Mouse (Mus musculus) hindbrain, embryonic 14.5 days (tissue): ENCODE results near the gene Snrk. TPM values are rescaled to one million over a fixed set of nuclear protein-coding genes. Genes with fewer than 3 reads are reported as not detected.

Source experiments
- ATAC-seq: fragments of 200-750 bp; cut with Nextera tagmentation; 2 replicates; pipeline ENCODE4 v1.8.0; 2017; ENCODE audit warnings: moderate number of reproducible peaks, mild to moderate bottlenecking, moderate TSS enrichment, moderate library complexity; ENCODE audit not compliant: low FRiP score
- DNase-seq: peaks from one replicate; pipeline ENCODE4 v3.0.0-alpha.2; 2015; ENCODE audit warnings: low spot score
- H3K27ac ChIP-seq: fragments of 300-500 bp; sonication (generic); 2 replicates; pipeline ENCODE4 v1.5.1; 2014; ENCODE audit warnings: mild to moderate bottlenecking, moderate library complexity
- H3K27me3 ChIP-seq: fragments of 300-500 bp; sonication (generic); 2 replicates; pipeline ENCODE4 v1.6.1; 2014; ENCODE audit warnings: mild to moderate bottlenecking, low read length, mixed read lengths; ENCODE audit not compliant: control insufficient read depth, insufficient read depth
- H3K36me3 ChIP-seq: fragments of 300-500 bp; sonication (generic); replicated peaks from 2 replicates; pipeline ENCODE4 v1.6.1; 2014; ENCODE audit not compliant: control insufficient read depth, insufficient read depth
- H3K4me1 ChIP-seq: fragments of 300-500 bp; sonication (generic); replicated peaks from 2 replicates; pipeline ENCODE4 v1.6.1; 2014; ENCODE audit warnings: antibody characterized with exemption, low read length, mixed read lengths; ENCODE audit not compliant: control insufficient read depth, insufficient read depth
- H3K4me2 ChIP-seq: fragments of 300-500 bp; sonication (generic); replicated peaks from 2 replicates; pipeline ENCODE4 v1.6.1; 2014; ENCODE audit warnings: mild to moderate bottlenecking, moderate library complexity
- H3K4me3 ChIP-seq: fragments of 300-500 bp; sonication (generic); replicated peaks from 2 replicates; pipeline ENCODE4 v1.5.1; 2014; ENCODE audit warnings: mild to moderate bottlenecking, low read length
- H3K9ac ChIP-seq: fragments of 300-500 bp; sonication (generic); 2 replicates; pipeline ENCODE4 v1.6.1; 2014
- H3K9me3 ChIP-seq: fragments of 300-500 bp; sonication (generic); 2 replicates; pipeline ENCODE4 v1.6.1; 2016; ENCODE audit warnings: low read length; ENCODE audit not compliant: control insufficient read depth
- WGBS: fragments of 180-500 bp; shearing (Covaris S2); extraction: QIAGEN DNeasy Blood & Tissue Kit; methylation state at CpG from one replicate; pipeline ENCODE4 v1.1.7; 2014; 5-methylcytosine and 5-hydroxymethylcytosine counted together
- polyA plus RNA-seq: library from polyadenylated mRNA; unstranded; fragments of >200 nt; fragmentation: Nextera tagmentation; extraction: Ambion mirVana; gene quantifications from 2 replicates; pipeline ENCODE4 v1.2.1, GENCODE M21; 2014

Snrk gene
- polyA plus RNA-seq, 1 experiment from 2014 or later, result 58.5 TPM

DNA sequence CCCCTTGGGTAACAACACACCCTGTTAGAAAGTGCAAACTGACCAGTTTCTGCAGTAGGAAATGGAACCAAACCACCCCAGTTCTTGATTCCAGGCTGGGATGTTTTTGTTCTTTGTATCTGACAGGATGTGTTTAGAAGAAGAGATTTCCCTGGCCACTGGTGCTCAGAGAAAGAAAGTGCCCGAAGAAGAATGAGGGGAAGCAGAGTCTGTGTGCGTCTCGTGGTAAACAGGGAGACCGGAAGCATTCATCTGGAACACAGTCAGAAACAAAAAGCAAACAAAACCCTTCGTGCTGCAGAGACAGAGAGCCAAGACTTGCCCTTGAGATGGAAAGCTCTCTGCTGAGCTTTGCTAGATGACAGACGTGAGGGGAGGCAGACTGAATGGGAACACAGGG, 32.0 kb upstream of the Snrk start:
- H3K4me3 ChIP-seq, result no peak overlapping the region
- no peaks in the 10 kb centered on the region; the same call in 1 of the 2 replicates for H3K4me1 ChIP-seq
- DNase-seq (no peak), ATAC-seq (no peak)
- H3K27ac ChIP-seq, result 0 out of 2 replicates have a peak overlapping the region, but pooled peaks have one; percentile 43
- H3K9ac ChIP-seq, result no peak overlapping the region
- no peaks in the 10 kb centered on the region for H3K36me3 ChIP-seq
- H3K27me3 ChIP-seq, result no peaks in the 10 kb centered on the region
- H3K9me3 ChIP-seq, result no peaks in the 10 kb centered on the region
- H3K4me2 ChIP-seq, result no peak overlapping the region
- WGBS, result 19% methylated on average over 6 of the region's 6 CpGs

DNA sequence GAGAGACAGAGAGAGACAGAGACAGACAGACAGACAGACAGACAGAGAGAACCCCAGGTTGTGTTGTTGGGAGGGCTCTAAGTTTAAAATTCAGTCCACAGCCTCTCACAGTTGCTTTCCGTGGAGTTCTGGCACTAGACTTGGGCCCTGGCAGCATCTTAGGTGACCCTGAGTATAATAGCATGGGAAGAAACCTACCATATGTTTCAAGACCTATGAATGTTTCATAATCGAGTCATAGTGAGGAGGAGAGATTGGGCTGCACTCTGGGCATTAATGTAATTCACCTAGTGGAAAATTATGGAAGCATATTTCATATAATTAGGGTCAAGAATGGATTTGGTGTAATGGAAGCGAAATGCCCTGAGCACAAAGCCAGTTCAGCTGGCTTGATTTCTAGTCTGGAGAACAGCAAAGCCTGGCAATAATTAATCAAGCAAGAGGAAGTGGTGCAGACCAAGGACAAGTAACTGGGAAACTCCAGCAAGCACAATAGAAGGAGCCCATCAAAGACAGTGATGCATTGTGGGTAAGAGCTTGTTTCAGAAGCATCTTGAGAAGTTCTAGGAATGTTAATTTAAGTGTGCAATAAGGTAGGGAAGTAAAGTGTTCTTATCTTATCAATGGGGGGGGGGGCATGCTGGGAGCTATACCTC, 31.4 kb upstream of the Snrk start:
- Histone ChIP-seq H3K9ac (no peak overlapping the region), H3K9me3 (no peaks in the 10 kb centered on the region), H3K4me2 (no peak overlapping the region), H3K27me3 (no peaks in the 10 kb centered on the region), H3K4me1 (no peaks in the 10 kb centered on the region; the same call in 1 of the 2 replicates), H3K27ac (0 out of 2 replicates have a peak overlapping the region, but pooled peaks have one; percentile 43), H3K36me3 (no peaks in the 10 kb centered on the region), H3K4me3 (no peak overlapping the region)
- DNase-seq (no peak), ATAC-seq (no peak; the same call in 1 of the 2 replicates)
- 65% methylated on average over 3 of the region's 3 CpGs for WGBS

DNA sequence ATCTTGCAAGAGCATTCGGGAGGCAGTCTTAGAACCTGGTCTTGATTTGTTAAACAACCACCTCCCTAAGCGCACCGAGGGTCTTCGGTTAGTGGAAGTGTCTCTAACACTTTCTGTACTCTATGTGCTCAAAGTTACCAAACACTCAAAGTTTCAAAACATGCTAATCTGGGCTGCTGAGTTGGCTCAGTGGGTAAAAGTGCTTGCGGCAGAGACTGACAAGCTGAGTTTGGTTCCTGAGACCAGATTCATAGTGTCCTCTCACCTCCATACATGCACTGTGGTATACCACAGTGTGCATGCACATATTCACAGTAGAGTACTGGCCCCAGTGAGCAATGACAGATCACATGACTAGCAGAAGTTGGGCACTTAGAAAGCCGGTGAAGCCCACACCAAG, 30.0 kb upstream of the Snrk start:
- H3K4me2 ChIP-seq, result no peak overlapping the region
- no peaks in the 10 kb centered on the region; the same call in 1 of the 2 replicates for H3K4me1 ChIP-seq
- ATAC-seq (no peak), DNase-seq (no peak)
- WGBS, result 93% methylated on average over 6 of the region's 6 CpGs
- H3K4me3 ChIP-seq, result no peak overlapping the region
- H3K36me3 ChIP-seq, result no peaks in the 10 kb centered on the region
- H3K27me3 ChIP-seq, result no peaks in the 10 kb centered on the region
- no peak overlapping the region for H3K27ac ChIP-seq
- H3K9me3 ChIP-seq, result no peaks in the 10 kb centered on the region
- no peak overlapping the region for H3K9ac ChIP-seq

DNA sequence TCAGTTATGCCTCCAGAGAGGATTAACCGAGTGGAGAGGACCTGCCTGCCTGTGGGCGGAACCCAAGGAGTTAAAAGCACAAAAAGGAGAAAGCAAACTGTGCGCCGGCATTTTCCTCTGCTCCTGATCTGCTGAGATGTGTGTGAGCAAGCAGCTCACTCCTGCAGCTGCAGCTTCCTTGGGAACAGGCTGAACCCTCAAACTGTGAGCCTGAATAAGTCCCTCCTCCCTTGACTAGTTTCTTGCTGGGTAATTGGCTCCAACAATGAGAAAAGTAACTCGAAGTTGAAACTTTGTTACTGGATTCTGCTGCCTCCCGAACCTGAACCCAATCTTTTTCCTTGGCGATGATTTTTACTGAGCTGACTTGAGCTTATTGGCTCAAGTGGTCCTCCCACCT, 25.9 kb upstream of the Snrk start:
- H3K4me2 ChIP-seq, result no peak overlapping the region
- no peak for ATAC-seq
- no peak overlapping the region for H3K4me3 ChIP-seq
- H3K9ac ChIP-seq, result no peak overlapping the region
- DNase-seq, result no peak
- no peaks in the 10 kb centered on the region for H3K27me3 ChIP-seq
- no peaks in the 10 kb centered on the region for H3K36me3 ChIP-seq
- no peaks in the 10 kb centered on the region for H3K4me1 ChIP-seq
- 43% methylated on average over 7 of the region's 7 CpGs for WGBS
- H3K9me3 ChIP-seq, result no peaks in the 10 kb centered on the region
- peak overlapping the region; percentile 49; the same call in 1 of the 2 replicates for H3K27ac ChIP-seq

DNA sequence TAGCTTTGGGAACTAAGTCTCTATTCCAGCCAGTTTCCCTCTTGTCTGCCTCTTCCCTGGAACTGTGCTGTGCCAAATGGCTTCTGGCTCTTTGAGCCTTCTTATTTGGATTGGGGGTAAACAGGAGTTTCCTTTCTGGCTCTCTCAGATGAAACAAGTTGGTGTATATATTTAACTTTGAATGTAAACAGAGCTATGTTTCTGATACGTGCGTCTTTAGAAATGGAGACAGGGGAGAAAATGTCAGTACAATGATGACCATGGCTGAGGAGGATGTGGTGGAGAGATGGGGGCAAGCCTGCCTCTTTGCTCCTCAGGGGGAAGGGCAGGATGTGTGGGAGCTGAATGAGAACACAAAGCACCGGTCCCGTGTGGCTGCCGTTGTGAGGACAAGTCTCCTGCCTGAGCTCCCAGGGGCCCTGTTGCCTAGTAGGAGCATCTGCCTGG, 25.3 kb upstream of the Snrk start:
- 63% methylated on average over 5 of the region's 5 CpGs for WGBS
- Histone ChIP-seq H3K27ac (peak overlapping the region; percentile 49; the same call in 1 of the 2 replicates), H3K4me3 (no peak overlapping the region), H3K27me3 (no peaks in the 10 kb centered on the region), H3K4me2 (no peak overlapping the region), H3K36me3 (no peaks in the 10 kb centered on the region), H3K9me3 (no peaks in the 10 kb centered on the region), H3K4me1 (no peaks in the 10 kb centered on the region), H3K9ac (no peak overlapping the region)
- DNase-seq, result no peak
- no peak for ATAC-seq

DNA sequence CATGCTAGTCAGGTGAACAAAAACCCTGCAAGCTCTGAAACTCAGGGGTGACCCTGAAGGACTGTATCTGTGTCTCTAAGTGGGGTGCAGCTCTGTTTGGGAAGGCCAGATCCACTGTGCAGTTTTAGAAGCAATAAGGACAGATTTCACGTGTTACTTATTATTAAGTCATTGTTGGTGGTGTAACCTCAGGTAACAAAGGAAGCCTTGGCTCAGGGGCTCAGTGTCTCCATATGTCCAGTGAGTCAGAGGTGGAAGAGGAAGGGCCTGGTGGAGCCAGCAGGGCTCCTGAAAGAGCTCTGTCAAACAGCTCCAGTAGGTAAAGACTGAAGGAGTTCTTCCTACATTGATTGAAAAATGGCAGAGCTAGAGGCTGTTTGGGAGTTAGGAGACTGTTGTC, 22.9 kb upstream of the Snrk start:
- no peaks in the 10 kb centered on the region for H3K9me3 ChIP-seq
- no peaks in the 10 kb centered on the region for H3K27me3 ChIP-seq
- H3K4me1 ChIP-seq, result no peaks in the 10 kb centered on the region
- DNase-seq (no peak), ATAC-seq (no peak)
- H3K27ac ChIP-seq, result no peak overlapping the region
- H3K4me3 ChIP-seq, result no peak overlapping the region
- no peak overlapping the region for H3K4me2 ChIP-seq
- H3K9ac ChIP-seq, result no peak overlapping the region
- H3K36me3 ChIP-seq, result no peaks in the 10 kb centered on the region
- WGBS, result 88% methylated on average over 1 of the region's 1 CpGs

DNA sequence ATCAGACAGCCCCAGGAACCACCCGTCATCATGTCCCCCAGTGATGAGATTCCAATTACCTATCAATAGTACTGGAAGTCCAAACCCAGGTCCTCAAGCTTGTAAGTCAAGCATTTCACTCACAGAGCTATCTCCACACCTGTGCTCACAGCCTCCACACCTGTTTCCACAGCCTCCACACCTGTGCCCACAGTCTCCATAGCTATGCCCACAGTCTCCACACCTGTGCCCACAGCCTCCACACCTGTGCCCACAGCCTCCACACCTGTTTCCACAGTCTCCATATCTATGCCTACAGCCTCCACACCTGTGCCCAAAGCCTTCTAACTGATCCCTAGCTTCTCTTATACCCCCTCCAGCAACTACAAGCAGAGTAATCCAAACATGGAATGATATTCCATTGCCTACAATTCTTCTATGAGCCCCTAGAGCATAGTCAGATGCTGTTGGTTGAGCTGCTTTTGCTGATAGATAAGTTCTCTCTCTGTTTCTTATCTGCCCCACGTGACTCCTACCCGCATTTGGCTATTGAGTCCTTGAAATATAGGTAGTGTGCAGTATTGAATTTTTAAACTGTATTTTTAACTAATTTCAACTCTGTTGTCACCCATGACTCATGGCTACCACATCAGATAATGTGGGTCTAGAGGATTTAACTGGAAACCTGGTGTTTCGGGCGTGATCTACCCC, 20.1 kb upstream of the Snrk start:
- WGBS, result 93% methylated on average over 5 of the region's 5 CpGs
- H3K4me1 ChIP-seq, result no peaks in the 10 kb centered on the region
- no peaks in the 10 kb centered on the region for H3K27me3 ChIP-seq
- H3K9ac ChIP-seq, result no peak overlapping the region
- H3K36me3 ChIP-seq, result no peaks in the 10 kb centered on the region
- H3K4me2 ChIP-seq, result no peak overlapping the region
- no peak overlapping the region for H3K27ac ChIP-seq
- ATAC-seq (no peak), DNase-seq (no peak)
- no peaks in the 10 kb centered on the region for H3K9me3 ChIP-seq
- no peak overlapping the region for H3K4me3 ChIP-seq

DNA sequence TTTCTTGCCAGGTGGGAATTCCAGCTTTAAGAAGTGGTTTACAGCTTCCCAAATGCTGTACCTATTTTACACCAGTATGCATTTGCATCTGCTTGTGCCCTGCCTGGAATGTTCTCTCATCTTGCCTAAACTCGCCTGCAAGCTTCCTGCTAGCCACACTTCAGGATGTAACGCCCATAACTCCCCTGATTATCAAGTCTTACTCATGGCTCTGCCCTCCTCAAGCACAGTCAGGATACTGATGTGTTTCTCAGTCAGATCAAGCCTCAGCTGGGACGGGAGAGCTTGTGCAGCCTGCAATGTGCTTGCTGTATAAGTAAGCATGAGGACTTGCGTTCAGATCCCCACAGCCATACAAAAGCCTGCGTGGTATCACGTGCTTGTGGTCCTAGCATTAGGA, 19.5 kb upstream of the Snrk start:
- 73% methylated on average over 6 of the region's 6 CpGs for WGBS
- H3K36me3 ChIP-seq, result no peaks in the 10 kb centered on the region
- DNase-seq (no peak), ATAC-seq (no peak)
- no peaks in the 10 kb centered on the region for H3K9me3 ChIP-seq
- no peak overlapping the region for H3K4me2 ChIP-seq
- no peak overlapping the region for H3K27ac ChIP-seq
- no peaks in the 10 kb centered on the region for H3K27me3 ChIP-seq
- no peak overlapping the region for H3K9ac ChIP-seq
- no peak overlapping the region for H3K4me3 ChIP-seq
- no peaks in the 10 kb centered on the region for H3K4me1 ChIP-seq

DNA sequence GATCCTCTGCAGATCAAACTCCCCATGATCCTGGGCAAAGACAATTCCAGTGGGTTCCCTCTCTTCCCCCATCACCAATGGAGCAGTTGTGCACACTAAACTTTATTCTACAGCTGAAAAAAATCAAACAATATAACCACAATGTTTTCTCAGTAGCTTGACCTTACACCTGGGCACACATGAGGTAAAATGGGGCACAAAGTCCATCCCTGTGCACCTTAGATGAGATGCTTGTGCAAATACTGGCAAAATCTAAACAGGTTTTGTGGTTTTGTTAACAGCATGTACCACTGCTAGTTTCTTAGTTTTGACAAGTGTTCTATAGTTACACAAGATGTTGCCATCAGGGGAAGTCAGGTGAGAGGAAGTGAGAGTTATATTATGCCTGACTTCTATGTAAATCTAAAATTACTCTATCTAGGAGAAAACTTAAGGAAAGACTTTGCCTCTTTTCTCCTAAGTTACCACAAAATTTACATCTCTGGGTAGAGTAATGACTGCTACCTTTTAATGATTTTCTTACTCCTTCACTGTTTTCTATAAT, 16.4 kb upstream of the Snrk start:
- no peak for ATAC-seq
- H3K4me3 ChIP-seq, result no peak overlapping the region
- H3K4me2 ChIP-seq, result no peak overlapping the region
- H3K27ac ChIP-seq, result no peak overlapping the region
- no peak for DNase-seq
- H3K4me1 ChIP-seq, result no peaks in the 10 kb centered on the region
- no peaks in the 10 kb centered on the region for H3K27me3 ChIP-seq
- no peak overlapping the region for H3K9ac ChIP-seq
- H3K36me3 ChIP-seq, result no peaks in the 10 kb centered on the region
- no peaks in the 10 kb centered on the region for H3K9me3 ChIP-seq
